Mouse (Mus musculus) kidney, postnatal 0 days (tissue): ENCODE results near the gene Dnajc21. TPM values are rescaled to one million over a fixed set of nuclear protein-coding genes. Genes with fewer than 3 reads are reported as not detected.

Source experiments
- ATAC-seq: fragments of 200-750 bp; cut with Nextera tagmentation; replicated peaks from 2 replicates; pipeline ENCODE4 v1.8.0; 2017; ENCODE audit warnings: low read depth, moderate number of reproducible peaks, moderate TSS enrichment, moderate library complexity; ENCODE audit not compliant: low FRiP score
- DNase-seq: peaks from one replicate; pipeline ENCODE4 v3.0.0-alpha.2; 2016; ENCODE audit warnings: low spot score
- H3K27ac ChIP-seq: fragments of 300-500 bp; sonication (generic); 2 replicates; pipeline ENCODE4 v1.5.1; 2014; ENCODE audit warnings: mild to moderate bottlenecking
- H3K27me3 ChIP-seq: fragments of 300-500 bp; sonication (generic); 2 replicates; pipeline ENCODE4 v1.6.1; 2014; ENCODE audit warnings: low read length, mixed read lengths; ENCODE audit not compliant: insufficient read depth
- H3K36me3 ChIP-seq: fragments of 300-500 bp; sonication (generic); 2 replicates; pipeline ENCODE4 v1.6.1; 2014; ENCODE audit warnings: low read length, mixed read lengths; ENCODE audit not compliant: insufficient read depth
- H3K4me1 ChIP-seq: fragments of 300-500 bp; sonication (generic); replicated peaks from 2 replicates; pipeline ENCODE4 v1.6.1; 2014; ENCODE audit warnings: antibody characterized with exemption, low read length, mixed read lengths; ENCODE audit not compliant: insufficient read depth
- H3K4me2 ChIP-seq: fragments of 300-500 bp; sonication (generic); 2 replicates; pipeline ENCODE4 v1.6.1; 2014; ENCODE audit warnings: mild to moderate bottlenecking, low read length, moderate library complexity, mixed read lengths
- H3K4me3 ChIP-seq: fragments of 300-500 bp; sonication (generic); replicated peaks from 2 replicates; pipeline ENCODE4 v1.5.1; 2014; ENCODE audit warnings: low read depth, low read length
- H3K9ac ChIP-seq: fragments of 300-500 bp; sonication (generic); 2 replicates; pipeline ENCODE4 v1.6.1; 2014; ENCODE audit warnings: low read depth, low read length
- H3K9me3 ChIP-seq: fragments of 300-500 bp; sonication (generic); replicated peaks from 2 replicates; pipeline ENCODE4 v1.6.1; 2016; ENCODE audit warnings: low read length, inconsistent platforms, mixed read lengths
- CTCF ChIP-seq: IDR thresholded peaks from 2 replicates; pipeline ENCODE4 v1.5.1; 2016; ENCODE audit warnings: antibody characterized with exemption, low read depth, mild to moderate bottlenecking, moderate library complexity
- WGBS: fragments of 180-500 bp; shearing (Covaris S2); extraction: QIAGEN DNeasy Blood & Tissue Kit; methylation state at CpG from one replicate; pipeline ENCODE4 v1.1.7; 2014; 5-methylcytosine and 5-hydroxymethylcytosine counted together
- polyA plus RNA-seq: library from polyadenylated mRNA; unstranded; fragments of >200 nt; fragmentation: Nextera tagmentation; extraction: Ambion mirVana; gene quantifications from 2 replicates; pipeline ENCODE4 v1.2.1, GENCODE M21; 2015

The Dnajc21 gene
- polyA plus RNA-seq, 1 experiment from 2014 or later, result 20.3 TPM

DNA sequence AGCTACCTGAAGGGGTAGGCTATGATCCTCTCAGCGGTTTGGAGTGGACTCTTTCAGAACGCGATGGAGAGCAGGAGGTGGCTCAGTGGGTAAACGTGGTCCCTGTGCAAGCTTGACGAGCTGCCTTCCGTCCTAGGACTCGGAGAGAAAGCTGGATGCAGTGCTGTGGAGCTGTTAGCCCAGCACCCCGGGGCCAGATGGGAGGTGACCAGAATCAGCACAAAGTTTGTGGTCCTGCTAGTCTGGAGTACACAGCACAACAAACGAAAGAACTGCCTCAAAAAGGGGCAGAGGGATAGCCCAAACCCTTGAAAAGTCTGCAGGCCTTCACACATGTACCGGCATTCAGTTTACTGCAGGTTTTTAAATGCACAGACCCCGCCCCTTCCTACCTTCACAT lies 25.6 kb upstream of the Dnajc21 start:
- Histone ChIP-seq H3K27ac (no peak overlapping the region), H3K27me3 (no peaks in the 10 kb centered on the region), H3K9ac (no peak overlapping the region), H3K4me1 (no peaks in the 10 kb centered on the region), H3K9me3 (no peaks in the 10 kb centered on the region), H3K4me2 (no peak overlapping the region), H3K36me3 (peaks cover 4% of the 10 kb centered on the region; the same call in 1 of the 2 replicates), H3K4me3 (no peak overlapping the region)
- WGBS, result 93% methylated on average over 11 of the region's 11 CpGs
- DNase-seq, result no peak
- no peak for TF ChIP-seq CTCF
- ATAC-seq, result no peak

DNA sequence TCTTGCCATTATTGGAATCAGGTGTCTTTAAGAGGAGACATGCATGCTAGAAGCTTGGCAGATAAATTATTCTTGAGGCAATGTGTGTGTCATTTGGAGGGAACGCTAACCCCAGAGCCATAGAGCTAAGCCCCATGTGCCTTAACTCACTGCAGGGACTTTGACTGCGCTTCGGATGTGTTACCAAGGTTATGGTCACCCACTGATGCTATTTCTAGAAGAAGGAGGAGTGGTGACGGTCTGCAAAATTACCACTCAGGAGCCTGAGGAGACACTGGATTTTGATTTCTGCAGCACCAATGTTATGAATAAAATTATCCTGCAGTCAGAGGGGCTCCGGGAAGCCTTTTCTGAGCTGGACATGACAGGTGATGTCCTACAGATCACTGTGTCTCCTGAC lies 19.8 kb upstream of the Dnajc21 start:
- H3K27me3 ChIP-seq, result no peaks in the 10 kb centered on the region
- H3K9me3 ChIP-seq, result no peaks in the 10 kb centered on the region
- H3K4me3 ChIP-seq, result no peak overlapping the region
- no peak overlapping the region for H3K27ac ChIP-seq
- H3K4me1 ChIP-seq, result no peaks in the 10 kb centered on the region
- DNase-seq (no peak), ATAC-seq (no peak)
- no peak for TF ChIP-seq CTCF
- no peak overlapping the region for H3K4me2 ChIP-seq
- WGBS, result 93% methylated on average over 5 of the region's 5 CpGs
- H3K36me3 ChIP-seq, result peaks cover 9% of the 10 kb centered on the region; the same call in 1 of the 2 replicates
- no peak overlapping the region for H3K9ac ChIP-seq

DNA sequence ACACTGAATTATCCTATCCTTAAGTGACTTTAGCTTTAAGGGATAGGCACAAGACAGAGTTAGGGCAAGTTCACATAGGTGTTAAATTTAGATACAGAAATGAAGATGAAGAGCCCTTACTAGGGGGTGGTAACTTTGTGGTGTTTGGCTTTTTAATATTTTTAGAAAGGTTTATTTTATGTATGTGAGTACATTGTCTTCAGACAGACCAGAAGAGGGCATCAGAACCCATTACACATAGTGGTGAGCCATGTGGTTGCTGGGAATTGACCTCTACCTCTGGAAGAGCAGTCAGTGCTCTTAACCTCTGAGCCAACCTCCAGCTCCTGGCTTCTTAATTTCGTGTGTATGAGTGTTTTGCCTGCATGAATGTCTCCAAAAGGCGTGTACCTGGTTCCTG lies 16.9 kb upstream of the Dnajc21 start:
- peak; percentile 27; the same call in 1 of the 2 replicates for TF ChIP-seq CTCF
- peaks cover 7% of the 10 kb centered on the region; the same call in 1 of the 2 replicates for H3K36me3 ChIP-seq
- H3K4me3 ChIP-seq, result no peak overlapping the region
- H3K27me3 ChIP-seq, result no peaks in the 10 kb centered on the region
- peak overlapping the region; percentile 76; the same call in 1 of the 2 replicates for H3K4me2 ChIP-seq
- H3K27ac ChIP-seq, result peak overlapping the region; percentile 38; the same call in 1 of the 2 replicates
- WGBS, result 57% methylated on average over 2 of the region's 2 CpGs
- no peaks in the 10 kb centered on the region for H3K9me3 ChIP-seq
- DNase-seq (peak; percentile 25), ATAC-seq (no peak; the same call in 1 of the 2 replicates)
- no peak overlapping the region for H3K9ac ChIP-seq
- H3K4me1 ChIP-seq, result no peaks in the 10 kb centered on the region; the same call in 1 of the 2 replicates

DNA sequence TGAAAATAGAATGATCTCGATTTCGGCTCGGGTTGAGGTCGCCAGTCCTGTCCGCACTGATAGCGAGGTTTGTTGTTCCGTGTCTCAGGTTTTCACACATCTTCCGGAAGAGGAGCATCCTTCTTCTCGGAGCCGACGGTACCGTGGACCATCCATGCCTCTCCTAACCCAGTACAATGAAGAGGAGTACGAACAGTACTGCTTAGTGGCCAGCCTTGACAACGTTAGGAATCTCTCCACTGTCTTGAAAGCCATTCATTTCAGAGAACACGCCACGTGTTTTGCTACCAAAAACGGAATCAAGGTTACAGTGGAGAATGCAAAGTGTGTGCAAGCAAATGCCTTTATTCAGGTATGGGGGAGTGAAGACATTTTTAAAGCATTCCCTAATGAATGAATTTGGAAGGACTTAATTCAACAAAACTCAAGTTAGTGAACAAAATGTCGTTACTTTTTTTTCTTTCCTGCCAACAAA lies 16.1 kb upstream of the Dnajc21 start:
- H3K27ac ChIP-seq, result no peak overlapping the region
- no peaks in the 10 kb centered on the region; the same call in 1 of the 2 replicates for H3K4me1 ChIP-seq
- peak overlapping the region; percentile 76 for H3K4me2 ChIP-seq
- H3K9me3 ChIP-seq, result no peaks in the 10 kb centered on the region
- DNase-seq (peak; percentile 31), ATAC-seq (peak; percentile 7; the same call in 1 of the 2 replicates)
- H3K36me3 ChIP-seq, result 0 out of 2 replicates have a peak, but pooled peaks cover 5% of the 10 kb centered on the region
- H3K27me3 ChIP-seq, result no peaks in the 10 kb centered on the region
- peak overlapping the region; percentile 95 for H3K4me3 ChIP-seq
- under 1% methylated on average over 18 of the region's 18 CpGs for WGBS
- TF ChIP-seq CTCF, result no peak
- peak overlapping the region; percentile 92 for H3K9ac ChIP-seq

DNA sequence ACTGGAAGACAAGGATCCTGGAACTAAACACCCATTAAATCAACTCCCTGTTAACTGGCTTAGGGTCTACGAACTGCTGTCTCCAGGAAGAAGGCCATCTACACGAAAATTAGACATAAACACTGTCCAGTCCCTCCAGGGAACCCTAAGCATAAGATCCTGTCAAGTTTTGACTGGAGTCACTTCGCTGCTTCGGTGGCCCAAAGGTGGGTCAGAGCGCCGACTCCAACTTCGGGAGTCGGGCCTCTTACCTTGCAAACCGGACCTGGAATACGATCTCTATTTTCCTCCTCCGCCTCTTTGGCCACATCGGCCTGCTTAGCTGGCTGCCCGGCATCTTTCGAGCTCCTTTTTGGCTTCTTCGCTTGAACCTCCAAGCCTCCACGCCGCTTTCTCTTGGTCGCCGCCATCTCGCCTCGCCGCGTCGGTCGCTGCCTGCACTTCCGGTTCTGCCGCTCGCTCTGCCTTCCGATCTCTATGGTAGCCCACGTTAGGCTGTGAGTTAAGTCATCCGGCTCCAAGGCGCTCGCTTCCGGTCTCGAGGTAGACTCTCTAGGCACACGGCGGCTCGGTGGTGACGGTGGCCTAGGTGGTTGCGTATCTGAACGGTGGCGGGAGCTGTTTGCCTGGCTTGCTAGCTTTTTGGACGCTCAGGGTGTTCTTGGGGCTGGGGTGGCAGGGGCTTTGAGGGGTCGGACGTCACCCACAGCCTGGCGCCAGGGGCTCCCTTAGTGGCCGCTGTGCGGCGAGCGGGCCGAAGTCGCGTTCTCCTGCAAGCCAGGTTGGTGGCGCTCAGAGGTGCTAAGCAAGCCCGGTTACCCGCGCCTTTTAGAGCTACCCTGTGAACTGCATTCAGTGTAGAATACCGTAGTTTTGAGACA lies 15.4 kb upstream of the Dnajc21 start, which contains the start of the genes Brix1 and Rad1:
Brix1 (minus strand) TSS at position 464 of the 881 bp plus-strand sequence.
Rad1 (plus strand) TSS at position 535 of the 881 bp plus-strand sequence.
- 0 out of 2 replicates have a peak, but pooled peaks cover 7% of the 10 kb centered on the region for H3K36me3 ChIP-seq
- no peaks in the 10 kb centered on the region; the same call in 1 of the 2 replicates for H3K4me1 ChIP-seq
- peak within 1 kb of the TSS; percentile 92 for H3K9ac ChIP-seq
- peak within 1 kb of the TSS; percentile 95 for H3K4me3 ChIP-seq
- under 1% methylated on average over 58 of the region's 58 CpGs for WGBS
- peak; percentile 99 for DNase-seq
- ATAC-seq, result peak; percentile 98
- H3K4me2 ChIP-seq, result peak within 1 kb of the TSS; percentile 76
- no peak for TF ChIP-seq CTCF
- H3K27me3 ChIP-seq, result no peaks in the 10 kb centered on the region
- H3K9me3 ChIP-seq, result no peaks in the 10 kb centered on the region
- peak within 1 kb of the TSS; percentile 47; the same call in 1 of the 2 replicates for H3K27ac ChIP-seq

DNA sequence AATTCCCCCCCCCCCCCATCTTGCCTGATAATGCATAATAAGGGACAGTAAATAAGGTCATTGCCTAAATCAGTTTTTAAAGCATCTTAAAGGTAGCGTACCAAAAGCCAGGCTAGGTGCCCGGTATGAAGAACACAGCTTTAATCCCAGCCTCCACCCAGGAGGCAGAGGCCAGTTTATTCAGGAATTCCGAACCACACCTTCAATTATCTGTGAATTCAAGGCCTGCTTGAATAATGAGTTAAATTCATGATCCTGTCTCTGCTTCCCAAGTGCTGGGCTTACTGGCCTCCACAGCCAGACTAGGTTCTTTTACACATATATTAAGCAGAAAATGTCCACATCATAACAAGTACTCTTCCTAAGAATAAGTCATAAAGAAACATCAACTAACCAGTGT lies 625 bp upstream of the Dnajc21 start:
- Histone ChIP-seq H3K9me3 (no peaks in the 10 kb centered on the region), H3K27ac (no peak overlapping the region), H3K4me3 (peak overlapping the region; percentile 75), H3K36me3 (peaks cover 9% of the 10 kb centered on the region; the same call in 1 of the 2 replicates), H3K9ac (peak overlapping the region; percentile 89), H3K4me1 (0 out of 2 replicates have a peak, but pooled peaks cover 3% of the 10 kb centered on the region), H3K4me2 (peak overlapping the region; percentile 86), H3K27me3 (no peaks in the 10 kb centered on the region)
- DNase-seq (no peak), ATAC-seq (no peak)
- TF ChIP-seq CTCF, result no peak
- 9% methylated on average over 3 of the region's 3 CpGs for WGBS
